Mouse (Mus musculus): ENCODE data around the gene Atp9a.

- TF ChIP-seq CTCF (IDR thresholded peaks at IDR 0.05) = no peak
- no peak for TF ChIP-seq POLR2A (IDR thresholded peaks at IDR 0.05; ENCODE audit: insufficient read depth, low read depth, low read length)
Observed at GRCm38 (mm10) chr2:168731258-168731657, 11.0 kb downstream of the Atp9a start.
